Mouse (Mus musculus) NIH3T3 (cell line): ENCODE results near the gene Ankdd1a.

ENCODE experiments used
- DNase-seq: peaks from one replicate; pipeline ENCODE4 v3.0.0-alpha.2; 2012; ENCODE audit warnings: low read depth

Ankdd1a gene

DNA sequence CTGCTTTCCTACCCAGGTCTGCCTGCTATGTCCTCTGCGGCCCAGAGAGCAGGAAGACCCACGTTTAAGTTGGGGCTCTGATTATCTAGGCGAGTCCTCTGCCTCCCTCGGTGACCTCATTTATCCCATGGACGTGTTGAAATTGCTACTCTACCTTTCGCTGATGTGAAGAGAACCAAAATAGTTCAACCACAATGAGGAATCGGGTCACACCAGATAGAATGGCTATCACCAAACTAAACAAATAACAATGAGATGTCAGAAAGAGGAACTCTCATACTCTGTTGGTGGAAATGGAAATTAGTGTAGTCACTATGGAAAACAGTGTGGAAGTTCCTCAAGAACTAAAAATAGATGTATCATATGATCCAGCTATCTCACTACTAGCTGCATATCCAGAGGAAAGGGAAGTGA, 22.1 kb upstream of the Ankdd1a start:
- peak; percentile 31 for DNase-seq

GRCm38 (mm10) chr9:65541126-65542068, 21.4 kb upstream of the Ankdd1a start:
- DNase-seq: peak; percentile 93

- peak; percentile 81 for DNase-seq
Measured at GRCm38 (mm10) chr9:65539697-65540096, 19.7 kb upstream of the Ankdd1a start.

- DNase-seq: no peak
Measured at GRCm38 (mm10) chr9:65537901-65538630, 18.1 kb upstream of the Ankdd1a start.

- no peak for DNase-seq
Measured at GRCm38 (mm10) chr9:65536491-65536890, 16.5 kb upstream of the Ankdd1a start.

GRCm38 (mm10) chr9:65535789-65536469, 15.9 kb upstream of the Ankdd1a start:
- no peak for DNase-seq

DNA sequence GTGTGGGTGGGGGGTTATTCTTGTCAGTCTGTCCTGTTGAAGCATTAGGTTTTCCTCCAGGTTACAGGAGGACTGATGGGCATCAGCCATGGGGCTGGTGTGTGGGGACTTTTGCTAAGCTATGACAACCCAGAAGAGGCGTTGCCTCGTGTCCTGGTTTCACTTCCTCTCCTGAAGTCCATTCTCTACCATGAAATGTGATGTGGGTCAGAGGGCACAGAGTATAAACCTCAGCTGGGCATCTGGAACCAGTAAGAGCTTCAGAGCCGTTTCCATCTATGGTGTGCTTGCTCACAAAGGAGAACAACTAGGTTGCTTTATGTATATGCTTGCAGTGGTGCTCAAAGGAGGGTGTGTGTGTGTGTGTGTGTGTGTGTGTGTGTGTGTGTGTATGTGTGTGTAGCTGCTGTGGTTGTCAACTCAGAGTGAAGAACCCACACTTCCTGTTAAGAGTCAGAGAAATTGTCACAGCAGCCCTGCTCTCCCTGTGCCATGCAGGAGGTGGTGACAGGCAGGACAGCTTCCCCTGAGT, 15.3 kb upstream of the Ankdd1a start:
- peak; percentile 32 for DNase-seq

- no peak for DNase-seq
Measured at GRCm38 (mm10) chr9:65534111-65534510, 14.1 kb upstream of the Ankdd1a start.

GRCm38 (mm10) chr9:65532986-65533385, 13.0 kb upstream of the Ankdd1a start:
- DNase-seq: peak; percentile 46

- DNase-seq: no peak
Measured at GRCm38 (mm10) chr9:65531283-65531682, 11.3 kb upstream of the Ankdd1a start.

DNA sequence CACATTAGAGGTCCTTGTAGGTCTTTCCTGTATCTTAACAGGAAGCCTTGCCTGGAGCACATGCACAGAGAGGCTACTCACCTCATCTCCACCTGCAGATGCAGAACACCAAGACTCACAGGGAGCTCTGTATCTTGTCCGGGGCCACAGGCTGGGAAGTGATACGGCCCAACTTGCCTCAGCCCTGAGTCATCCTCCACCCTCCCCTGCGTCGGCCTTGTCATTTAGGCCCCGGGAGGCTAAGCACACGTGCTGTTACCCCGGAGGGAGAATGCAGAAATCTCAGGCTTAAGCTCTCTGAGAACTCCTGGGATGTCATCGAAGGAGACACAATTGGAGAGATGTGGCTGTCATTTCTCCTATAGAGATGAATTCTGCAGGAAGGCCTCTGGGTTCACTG, 9.7 kb upstream of the Ankdd1a start:
- no peak for DNase-seq

DNA sequence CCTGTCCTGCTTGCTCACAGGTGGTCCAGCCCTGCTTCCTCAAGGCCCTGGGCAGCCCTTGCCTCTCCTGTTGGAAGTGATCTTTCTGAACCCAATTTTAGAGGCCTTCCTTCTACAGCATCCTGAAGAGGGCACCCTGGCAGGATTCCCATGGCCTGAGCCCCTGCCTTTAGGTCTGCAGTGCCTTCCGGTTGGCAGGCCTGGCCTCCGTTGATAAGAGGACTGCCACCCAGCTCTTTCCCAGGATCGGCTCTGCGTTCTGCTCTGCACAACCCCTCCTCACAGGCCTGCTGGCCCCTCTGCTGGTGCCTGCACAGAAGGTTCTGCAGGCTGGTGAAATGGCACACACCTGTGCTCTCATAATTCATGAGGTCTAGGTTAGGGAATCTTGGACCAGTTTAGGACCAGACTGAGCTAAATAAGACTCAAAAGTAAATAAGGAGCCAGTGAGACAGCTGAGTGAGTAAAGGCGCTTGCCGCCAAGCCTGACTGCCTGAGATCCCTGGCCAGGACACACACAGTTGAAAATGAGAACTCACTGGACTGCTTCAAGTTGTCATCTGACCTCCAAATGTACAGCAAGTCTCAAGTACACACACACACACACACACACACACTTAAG, 8.5 kb upstream of the Ankdd1a start:
- DNase-seq: no peak

- peak; percentile 55 for DNase-seq
Measured at GRCm38 (mm10) chr9:65525445-65526195, 5.6 kb upstream of the Ankdd1a start.

DNA sequence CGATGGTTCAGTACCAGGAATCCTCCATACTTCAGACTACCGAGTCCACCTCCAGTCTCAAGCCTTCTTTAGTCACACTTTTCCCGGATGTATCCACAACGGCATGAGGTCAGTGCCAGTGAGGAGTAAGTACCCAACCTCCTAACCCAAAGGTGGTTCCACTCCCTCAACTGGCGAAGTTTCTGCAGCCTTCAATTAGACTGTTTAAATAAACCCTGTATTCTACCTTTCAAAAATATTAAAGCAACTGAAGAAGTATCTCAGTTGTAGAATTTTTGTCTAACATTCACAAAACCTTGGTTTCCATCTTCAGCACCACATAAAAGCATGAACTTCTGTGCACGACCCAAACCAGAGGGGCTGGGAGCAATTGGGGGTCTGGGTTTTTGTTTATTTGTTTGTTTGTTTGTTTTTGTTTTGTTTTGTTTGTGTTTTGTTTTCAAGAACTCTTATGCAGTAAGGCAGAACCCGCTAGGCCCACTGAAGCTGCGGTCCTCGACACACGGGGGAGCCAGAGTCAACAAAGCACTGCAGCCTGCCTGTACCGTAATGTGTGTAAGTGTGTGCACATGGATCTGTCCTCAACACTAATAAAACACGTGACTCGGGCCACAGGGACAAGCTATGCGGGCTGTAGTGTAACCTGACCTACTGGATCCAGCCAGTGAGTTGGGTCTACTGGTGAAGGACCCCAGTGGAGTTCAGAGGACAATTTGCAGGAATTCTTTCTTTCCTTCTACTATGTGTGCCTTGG, 3.8 kb upstream of the Ankdd1a start:
- DNase-seq: peak; percentile 89

GRCm38 (mm10) chr9:65520505-65520876, 498 bp upstream of the Ankdd1a start:
- no peak for DNase-seq

- DNase-seq: no peak
Measured at GRCm38 (mm10) chr9:65514851-65515261, 5.1 kb downstream of the Ankdd1a start.

GRCm38 (mm10) chr9:65514431-65514830, 5.6 kb downstream of the Ankdd1a start:
- no peak for DNase-seq

DNA sequence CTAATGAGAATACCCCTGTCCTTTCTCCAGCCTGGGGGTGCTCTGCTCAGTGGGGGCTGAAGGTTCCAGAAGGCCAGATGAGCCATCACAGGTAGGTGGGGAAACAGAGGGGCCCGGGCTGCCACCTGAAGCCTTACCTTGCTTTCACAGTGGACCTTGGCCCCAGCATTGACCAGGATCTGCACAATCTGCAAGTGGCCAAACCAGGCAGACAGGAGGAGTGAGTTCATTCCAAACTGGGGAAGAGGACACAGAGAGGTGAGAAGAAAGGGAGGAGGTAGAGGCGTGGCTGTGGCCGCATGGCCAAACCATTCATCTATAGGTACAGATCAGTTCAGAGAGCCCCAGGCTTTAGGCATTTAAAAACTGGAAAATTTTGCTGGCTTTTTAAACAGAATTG, 7.5 kb downstream of the Ankdd1a start:
- DNase-seq: no peak

DNA sequence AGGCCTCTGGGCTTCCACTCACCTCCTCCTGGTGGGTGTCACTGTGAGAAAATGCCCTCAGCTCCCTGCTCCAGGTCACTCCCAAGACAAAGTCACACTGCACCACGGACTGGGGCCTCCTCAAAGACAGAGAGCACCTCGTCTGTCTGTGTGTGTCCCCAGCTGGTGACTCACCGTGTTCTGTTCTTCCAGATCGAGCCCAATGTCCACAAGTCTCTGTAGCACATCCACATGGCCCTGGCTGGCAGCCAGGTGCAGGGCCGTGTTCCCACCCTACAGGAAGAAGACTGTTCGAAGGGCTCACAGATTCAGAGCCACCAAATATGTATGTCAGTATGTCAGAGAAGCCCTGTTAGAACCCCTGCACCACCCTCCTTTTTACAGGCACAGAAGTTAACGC, 11.5 kb downstream of the Ankdd1a start:
- no peak for DNase-seq
